Mouse (Mus musculus): ENCODE data around the gene Shc2.

Shc2 gene

GRCm38 (mm10) chr10:79637128-79638110 is at the start of gene Shc2:
Gene Shc2 (minus strand): TSS chr10:79637918.
- DNase-seq (ENCODE audit: low spot score) = no peak

GRCm38 (mm10) chr10:79687513-79687912 is 49.8 kb upstream of the Shc2 start:
- no peak for DNase-seq (ENCODE audit: low spot score)

GRCm38 (mm10) chr10:79686691-79687090 is 49.0 kb upstream of the Shc2 start:
- no peak for DNase-seq (ENCODE audit: low spot score)

- no peak for DNase-seq (ENCODE audit: low spot score)
Observed at GRCm38 (mm10) chr10:79686219-79686618, 48.5 kb upstream of the Shc2 start.

- DNase-seq (ENCODE audit: low spot score) = no peak
Observed at GRCm38 (mm10) chr10:79684770-79685600, 47.3 kb upstream of the Shc2 start.

- DNase-seq (ENCODE audit: low spot score) = no peak
Observed at GRCm38 (mm10) chr10:79683726-79684640, 46.3 kb upstream of the Shc2 start.

- peak; percentile 61 for DNase-seq (ENCODE audit: low spot score)
Observed at GRCm38 (mm10) chr10:79682916-79683582, 45.3 kb upstream of the Shc2 start.

- DNase-seq (ENCODE audit: low spot score) = no peak
Observed at GRCm38 (mm10) chr10:79682551-79682915, 44.8 kb upstream of the Shc2 start.

GRCm38 (mm10) chr10:79681591-79682245 is 44.0 kb upstream of the Shc2 start, which contains the start of gene Cdc34:
Gene Cdc34 (plus strand): TSS chr10:79682195.
- DNase-seq (ENCODE audit: low spot score) = peak; percentile 95

GRCm38 (mm10) chr10:79680606-79681495 is 43.1 kb upstream of the Shc2 start:
- DNase-seq (ENCODE audit: low spot score) = no peak

GRCm38 (mm10) chr10:79675346-79676035 is 37.8 kb upstream of the Shc2 start:
- no peak for DNase-seq (ENCODE audit: low spot score)

GRCm38 (mm10) chr10:79673054-79673453 is 35.3 kb upstream of the Shc2 start:
- DNase-seq (ENCODE audit: low spot score) = no peak

GRCm38 (mm10) chr10:79672088-79672455 is 34.4 kb upstream of the Shc2 start:
- no peak for DNase-seq (ENCODE audit: low spot score)

- no peak for DNase-seq (ENCODE audit: low spot score)
Observed at GRCm38 (mm10) chr10:79671396-79672087, 33.8 kb upstream of the Shc2 start.

- no peak for DNase-seq (ENCODE audit: low spot score)
Observed at GRCm38 (mm10) chr10:79670071-79670888, 32.6 kb upstream of the Shc2 start.

GRCm38 (mm10) chr10:79669576-79670057 is 31.9 kb upstream of the Shc2 start:
- peak; percentile 47 for DNase-seq (ENCODE audit: low spot score)
